Mouse (Mus musculus) cortical plate, adult 2 months (tissue): Measurements from ENCODE around the gene Srsf5. TPM values are rescaled to one million over a fixed set of nuclear protein-coding genes. Genes with fewer than 3 reads are reported as not detected.
"Not testable (repeated sequence)": the region's sequence is repeated elsewhere in the genome, so short reads cannot be mapped to it uniquely, and the experiment has no call there.

Experiments
- H3K27ac ChIP-seq: fragments of 200-500 bp; 2 replicates; pipeline ENCODE4 v1.5.1; 2012; ENCODE audit warnings: low read length, control low read depth, inconsistent platforms; ENCODE audit not compliant: insufficient read depth
- H3K4me1 ChIP-seq: fragments of 200-500 bp; 2 replicates; pipeline ENCODE4 v1.6.1; 2011; ENCODE audit warnings: low read length; ENCODE audit not compliant: control insufficient read depth, insufficient read depth
- H3K4me3 ChIP-seq: fragments of 200-500 bp; 2 replicates; pipeline ENCODE4 v1.5.1; 2011; ENCODE audit warnings: mild to moderate bottlenecking, low read length, control low read depth; ENCODE audit not compliant: insufficient read depth
- CTCF ChIP-seq: fragments of 200-500 bp; IDR thresholded peaks from 2 replicates; pipeline ENCODE4 v1.5.1; 2011; ENCODE audit warnings: mild to moderate bottlenecking, control low read depth, low read length; ENCODE audit not compliant: insufficient read depth; ENCODE audit errors: extremely low read depth
- POLR2A ChIP-seq: fragments of 200-500 bp; IDR thresholded peaks from 2 replicates; pipeline ENCODE4 v1.6.1; 2011; ENCODE audit warnings: mild to moderate bottlenecking, low read length, control low read depth; ENCODE audit not compliant: insufficient read depth; ENCODE audit errors: extremely low read depth
- polyA plus RNA-seq: library from polyadenylated mRNA; depleted of rRNA; stranded (reverse); fragments of >200 nt; gene quantifications from 2 replicates; pipeline ENCODE4 v1.2.3, GENCODE M21; 2012

The Srsf5 gene
- polyA plus RNA-seq, 1 experiment: 627 TPM

GRCm38 (mm10) chr12:80930141-80930540 lies 15.2 kb upstream of the Srsf5 start:
- no peak overlapping the region for H3K27ac ChIP-seq
- TF ChIP-seq CTCF (no peak), POLR2A (no peak)
- H3K4me3 ChIP-seq: no peak overlapping the region
- H3K4me1 ChIP-seq: no peaks in the 10 kb centered on the region

DNA sequence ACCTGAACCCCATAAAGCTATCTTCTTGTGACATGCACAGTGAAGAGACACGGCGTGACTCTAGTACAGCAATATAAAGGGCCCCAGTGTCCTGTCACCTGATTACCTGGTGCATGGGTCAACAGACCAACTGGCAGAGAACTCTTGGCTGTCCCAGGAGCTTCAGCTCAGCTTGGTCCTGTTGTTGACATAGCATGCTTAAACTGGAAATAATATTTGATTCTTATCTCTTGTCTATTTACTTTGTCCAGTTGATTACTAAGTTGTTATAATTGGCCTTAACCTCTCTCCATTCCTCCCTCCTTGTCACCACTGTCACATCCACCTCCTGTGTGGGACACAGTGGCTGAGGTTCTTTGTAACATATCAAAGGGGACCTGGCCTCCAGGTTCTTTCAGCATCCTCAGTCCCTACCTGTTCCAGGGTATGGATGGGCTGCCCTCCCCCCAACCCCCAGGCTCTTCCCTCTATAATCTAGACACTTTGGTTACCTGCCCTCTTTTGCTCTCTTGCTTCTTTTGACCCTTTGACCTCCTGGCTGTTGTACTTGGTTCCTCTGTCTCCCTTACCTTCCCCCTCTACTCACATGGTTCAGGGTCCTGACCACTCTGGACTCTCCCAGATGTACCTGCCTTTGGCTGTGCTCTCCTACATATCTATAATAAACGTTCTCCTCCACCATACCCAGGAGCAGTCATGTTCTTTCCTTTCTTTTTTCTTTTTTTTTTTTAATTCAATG lies 13.7 kb upstream of the Srsf5 start:
- no peak overlapping the region for H3K27ac ChIP-seq
- TF ChIP-seq CTCF (no peak), POLR2A (no peak)
- H3K4me1 ChIP-seq: no peaks in the 10 kb centered on the region
- H3K4me3 ChIP-seq: no peak overlapping the region

GRCm38 (mm10) chr12:80932865-80933264 lies 12.4 kb upstream of the Srsf5 start:
- Histone ChIP-seq H3K4me3 (no peak overlapping the region), H3K27ac (no peak overlapping the region), H3K4me1 (no peaks in the 10 kb centered on the region)
- no peak for TF ChIP-seq CTCF
- no peak for TF ChIP-seq POLR2A

DNA sequence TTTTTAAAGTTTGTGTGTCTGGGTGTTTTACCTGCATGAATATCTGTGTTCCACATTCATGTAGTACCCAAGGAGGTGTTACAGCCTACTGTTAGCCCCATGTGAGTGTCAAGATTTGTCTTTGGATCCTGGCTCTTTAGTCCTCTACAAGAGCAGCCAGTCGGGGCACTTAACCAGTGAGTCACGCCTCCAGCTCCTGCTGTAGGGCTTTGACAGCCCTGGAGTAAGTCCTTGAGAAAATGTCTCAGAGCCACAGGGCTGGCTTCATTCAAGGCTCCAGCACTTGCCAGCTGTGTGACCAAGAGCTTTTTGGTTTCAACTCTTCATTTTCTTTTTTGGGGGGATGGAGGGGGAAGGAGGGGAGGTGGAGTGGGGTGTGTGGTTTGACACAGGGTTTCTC lies 8.6 kb upstream of the Srsf5 start:
- H3K27ac ChIP-seq: no peak overlapping the region
- no peak overlapping the region for H3K4me3 ChIP-seq
- TF ChIP-seq CTCF (no peak), POLR2A (no peak)
- no peaks in the 10 kb centered on the region for H3K4me1 ChIP-seq

DNA sequence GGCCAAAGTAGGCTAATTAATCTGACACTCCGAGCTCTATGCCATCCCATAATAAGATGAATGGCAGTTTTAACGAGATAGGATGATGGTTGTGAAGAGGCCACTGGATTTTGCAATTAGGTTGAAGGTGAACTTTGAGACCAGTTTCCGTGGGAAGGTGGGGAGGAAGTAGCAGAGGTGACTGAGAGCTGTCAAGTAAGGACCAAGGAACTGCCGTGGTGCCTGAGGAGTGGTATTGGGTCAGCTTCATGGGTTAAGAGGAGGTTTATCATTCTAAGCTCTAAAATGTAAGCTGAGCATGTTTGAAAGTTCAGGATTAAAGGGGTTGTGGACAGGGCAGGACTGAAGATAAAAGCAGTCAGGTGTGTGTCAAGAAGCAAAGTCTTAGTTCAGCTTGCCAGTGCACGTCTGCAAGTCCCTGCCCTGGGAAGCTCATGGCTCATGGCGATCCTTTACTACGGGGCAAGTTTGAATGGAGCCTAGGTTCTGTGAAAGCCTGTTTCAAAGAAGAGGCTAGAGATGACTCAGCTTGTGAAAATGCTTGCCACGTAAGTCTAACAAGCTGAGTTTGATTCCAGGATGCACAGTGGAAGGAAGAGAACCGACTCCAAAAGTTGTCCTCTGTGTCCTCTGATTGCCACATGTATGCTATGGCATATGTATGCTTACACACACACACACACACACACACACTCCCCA lies 7.8 kb upstream of the Srsf5 start:
- Histone ChIP-seq H3K4me1 (no peaks in the 10 kb centered on the region), H3K4me3 (no peak overlapping the region), H3K27ac (no peak overlapping the region)
- TF ChIP-seq CTCF (no peak), POLR2A (no peak)

DNA sequence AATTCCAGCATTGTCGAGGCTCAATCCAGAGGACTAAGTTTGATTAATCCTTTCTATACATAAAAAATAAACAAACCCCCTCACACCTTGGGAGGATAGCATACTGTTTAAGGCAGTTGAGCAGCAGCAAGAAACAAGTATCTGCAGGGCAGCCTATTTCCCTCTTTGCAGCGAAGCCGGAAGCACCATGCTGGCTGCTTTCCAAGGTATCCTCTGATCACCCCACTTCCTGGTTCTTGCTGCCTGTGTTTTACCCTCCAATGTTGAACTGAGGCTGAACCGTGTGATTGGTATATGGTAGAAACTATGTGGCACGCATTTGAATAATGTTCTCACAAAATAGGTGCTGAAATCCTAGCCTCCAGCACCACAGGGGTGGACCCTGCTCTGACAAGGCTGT lies 6.7 kb upstream of the Srsf5 start:
- TF ChIP-seq POLR2A: no peak
- TF ChIP-seq CTCF: no peak
- H3K27ac ChIP-seq: peak overlapping the region; percentile 48
- H3K4me1 ChIP-seq: no peaks in the 10 kb centered on the region
- H3K4me3 ChIP-seq: no peak overlapping the region

- Histone ChIP-seq H3K27ac (peak overlapping the region; percentile 48), H3K4me1 (no peaks in the 10 kb centered on the region), H3K4me3 (no peak overlapping the region)
- TF ChIP-seq POLR2A (no peak), CTCF (no peak)
Observed at GRCm38 (mm10) chr12:80939165-80939564, 6.1 kb upstream of the Srsf5 start.

GRCm38 (mm10) chr12:80941886-80942285 lies 3.4 kb upstream of the Srsf5 start:
- no peaks in the 10 kb centered on the region for H3K4me1 ChIP-seq
- H3K4me3 ChIP-seq: no peak overlapping the region
- H3K27ac ChIP-seq: no peak overlapping the region
- TF ChIP-seq POLR2A: no peak
- TF ChIP-seq CTCF: no peak

DNA sequence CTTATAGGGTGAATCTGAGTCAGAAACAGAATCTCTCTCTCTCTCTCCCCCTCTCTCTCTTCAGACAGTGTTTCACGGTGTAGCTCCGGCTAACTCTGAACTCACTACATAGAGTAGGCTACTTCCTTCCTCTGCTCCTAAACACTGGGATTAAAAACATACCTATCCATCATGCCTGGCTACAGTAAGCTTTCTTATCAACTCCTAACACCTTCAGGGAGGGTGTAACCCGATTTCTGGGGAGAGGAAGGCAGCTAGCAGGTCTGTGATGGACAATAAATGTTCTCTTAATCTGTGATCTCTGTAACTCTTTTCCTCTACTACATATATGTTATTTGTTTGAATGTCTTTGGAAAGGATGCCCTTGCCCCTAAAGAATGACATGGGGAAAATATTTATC lies 1.9 kb upstream of the Srsf5 start:
- no peak for TF ChIP-seq CTCF
- TF ChIP-seq POLR2A: no peak
- Histone ChIP-seq H3K4me3 (no peak overlapping the region), H3K4me1 (peaks cover 4% of the 10 kb centered on the region), H3K27ac (no peak overlapping the region)

DNA sequence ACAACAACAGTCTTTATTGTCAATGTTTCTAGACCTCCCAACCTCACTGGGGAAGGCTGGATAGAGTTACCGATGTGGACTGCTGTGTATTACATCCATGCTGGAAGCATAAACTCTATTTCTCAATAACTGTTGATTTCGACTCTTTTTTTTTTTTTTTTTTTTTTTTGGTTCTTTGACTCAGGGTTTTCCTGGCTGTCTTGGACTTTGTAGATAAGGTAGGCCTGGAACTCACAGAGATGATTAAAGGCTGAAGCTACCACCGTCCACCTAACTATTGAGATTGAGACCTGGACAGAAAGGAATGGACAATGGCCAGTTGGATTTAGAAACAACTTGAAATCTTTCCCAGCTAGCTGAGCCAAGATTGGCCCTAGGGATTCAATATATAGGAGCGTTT lies 1.1 kb upstream of the Srsf5 start:
- no peak overlapping the region for H3K4me3 ChIP-seq
- peaks cover 5% of the 10 kb centered on the region for H3K4me1 ChIP-seq
- TF ChIP-seq CTCF (no peak), POLR2A (no peak)
- no peak overlapping the region for H3K27ac ChIP-seq

DNA sequence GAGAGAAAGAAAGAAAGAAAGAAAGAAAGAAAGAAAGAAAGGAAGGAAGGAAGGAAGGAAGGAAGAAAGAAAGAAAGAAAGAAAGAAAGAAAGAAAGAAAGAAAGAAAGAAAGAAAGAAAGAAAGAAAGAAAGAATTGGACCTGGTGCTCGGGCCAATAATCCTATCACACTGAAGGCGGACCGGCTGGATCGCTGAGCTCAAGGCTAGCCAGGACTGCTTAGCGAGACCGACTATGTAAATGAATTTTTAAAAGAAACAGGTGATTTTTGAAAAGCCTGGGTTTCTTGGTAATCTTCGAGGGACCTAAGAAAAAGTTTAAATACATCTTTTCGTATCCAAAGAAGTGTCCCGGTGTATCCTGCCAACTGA lies 356 bp upstream of the Srsf5 start:
- peak overlapping the region; percentile 93 for H3K4me3 ChIP-seq
- not testable (repeated sequence) for H3K27ac ChIP-seq, H3K4me1 ChIP-seq
